Mouse (Mus musculus) CD4-positive naive resting alpha-beta T cell, adult 76 days (primary cell): Measurements from ENCODE around the gene Btbd35f27. TPM values are rescaled to one million over a fixed set of nuclear protein-coding genes. Genes with fewer than 3 reads are reported as not detected.

ENCODE experiments used
- total RNA-seq: library from RNA; stranded (reverse); gene quantifications from one replicate; pipeline ENCODE4 v1.2.4, GENCODE M21; 2023

Btbd35f27 gene
- total RNA-seq, result not detected

GRCm38 (mm10) chrX:4951835-4952234, at the start of gene Btbd35f27:
Btbd35f27 (plus strand) TSS chrX:4952135.

Other genes starting within 250 kb of the Btbd35f27 start
- gene Btbd35f4, start 151.6 kb upstream of the Btbd35f27 start, total RNA-seq, result not detected